Mouse (Mus musculus): ENCODE measurements around the gene Ackr3. TPM values are rescaled to one million over a fixed set of nuclear protein-coding genes. Genes with fewer than 3 reads are reported as not detected.

Ackr3 gene
- polyA plus RNA-seq, 1 experiment from 2014 or later = 16.7 TPM

Other genes with a start within 250 kb of the Ackr3 start
- gene Asb18, start 189.3 kb upstream of the Ackr3 start, polyA plus RNA-seq (2015; fragmentation: Nextera tagmentation; extraction: Ambion mirVana) = 0.71 and 0.90 TPM in 2 replicates
- gene Iqca, start 50.6 kb upstream of the Ackr3 start, polyA plus RNA-seq (2015; fragmentation: Nextera tagmentation; extraction: Ambion mirVana) = not detected in 2 replicates

Data from neural tube, embryonic 13.5 days (tissue).